Mouse (Mus musculus): ENCODE measurements around the gene Smim14.
"Not testable (repeated sequence)": the region's sequence is repeated elsewhere in the genome, so short reads cannot be mapped to it uniquely, and the experiment has no call there.

Smim14 gene

GRCm38 (mm10) chr5:65521803-65522202 lies 15.2 kb downstream of the Smim14 start:
- DNase-seq (ENCODE audit: low read depth) = no peak

GRCm38 (mm10) chr5:65514635-65515278 lies 22.2 kb downstream of the Smim14 start:
- no peak for DNase-seq (ENCODE audit: low read depth)

GRCm38 (mm10) chr5:65513506-65513905 lies 23.5 kb downstream of the Smim14 start:
- no peak for DNase-seq (ENCODE audit: low read depth)

GRCm38 (mm10) chr5:65508395-65508794 lies 28.6 kb downstream of the Smim14 start:
- no peak for DNase-seq (ENCODE audit: low read depth)

- no peak for DNase-seq (ENCODE audit: low read depth)
These were observed 31.2 kb downstream of the Smim14 start for GRCm38 (mm10) chr5:65505786-65506185.

- DNase-seq (ENCODE audit: low read depth) = no peak
These were observed 35.6 kb downstream of the Smim14 start for GRCm38 (mm10) chr5:65501407-65501806.

GRCm38 (mm10) chr5:65500231-65500630 lies 36.8 kb downstream of the Smim14 start:
- DNase-seq (ENCODE audit: low read depth) = no peak

- DNase-seq (ENCODE audit: low read depth) = peak; percentile 86
These were observed 44.1 kb downstream of the Smim14 start, which contains the start of gene Gm43552 for GRCm38 (mm10) chr5:65492716-65493531. Gene Gm43552 (minus strand): TSS chr5:65492833.

- DNase-seq (ENCODE audit: low read depth) = no peak
These were observed 44.9 kb downstream of the Smim14 start for GRCm38 (mm10) chr5:65491767-65492715.

GRCm38 (mm10) chr5:65489830-65490229 lies 47.2 kb downstream of the Smim14 start:
- DNase-seq (ENCODE audit: low read depth) = no peak

GRCm38 (mm10) chr5:65488725-65489124 lies 48.3 kb downstream of the Smim14 start:
- no peak for DNase-seq (ENCODE audit: low read depth)

GRCm38 (mm10) chr5:65487381-65487780 lies 49.6 kb downstream of the Smim14 start:
- no peak for DNase-seq (ENCODE audit: low read depth)

GRCm38 (mm10) chr5:65486514-65486913 lies 50.5 kb downstream of the Smim14 start:
- no peak for DNase-seq (ENCODE audit: low read depth)

GRCm38 (mm10) chr5:65482996-65483395 lies 54.0 kb downstream of the Smim14 start:
- no peak for DNase-seq (ENCODE audit: low read depth)

- no peak for DNase-seq (ENCODE audit: low read depth)
These were observed 56.5 kb downstream of the Smim14 start for GRCm38 (mm10) chr5:65480511-65480910.

- DNase-seq (ENCODE audit: low read depth) = no peak
These were observed 57.1 kb downstream of the Smim14 start for GRCm38 (mm10) chr5:65479681-65480445.

GRCm38 (mm10) chr5:65478224-65478623 lies 58.8 kb downstream of the Smim14 start:
- no peak for DNase-seq (ENCODE audit: low read depth)

- DNase-seq (ENCODE audit: low read depth) = not testable (repeated sequence)
These were observed 60.2 kb downstream of the Smim14 start for GRCm38 (mm10) chr5:65476739-65477138.

- DNase-seq (ENCODE audit: low read depth) = no peak
These were observed 61.2 kb downstream of the Smim14 start for GRCm38 (mm10) chr5:65475806-65476205.

- peak; percentile 73 for DNase-seq (ENCODE audit: low read depth)
These were observed 67.2 kb downstream of the Smim14 start for GRCm38 (mm10) chr5:65469766-65470165.

GRCm38 (mm10) chr5:65466911-65467310 lies 70.1 kb downstream of the Smim14 start:
- no peak for DNase-seq (ENCODE audit: low read depth)

All from fibroblast of lung, adult 2 months (primary cell).